Mouse (Mus musculus) ES-Bruce4 (cell line): ENCODE data around the gene Cacna1e. TPM values are rescaled to one million over a fixed set of nuclear protein-coding genes. Genes with fewer than 3 reads are reported as not detected.

ENCODE experiments used
- H3K27ac ChIP-seq: 2 replicates; pipeline ENCODE4 v1.5.1; 2012; ENCODE audit warnings: low read length, inconsistent platforms; ENCODE audit not compliant: insufficient read depth
- H3K27me3 ChIP-seq: 2 replicates; pipeline ENCODE4 v1.6.1; 2012; ENCODE audit warnings: mild to moderate bottlenecking, low read length, inconsistent platforms; ENCODE audit not compliant: control insufficient read depth, poor library complexity, insufficient read depth, severe bottlenecking
- H3K36me3 ChIP-seq: 2 replicates; pipeline ENCODE4 v1.6.1; 2012; ENCODE audit warnings: inconsistent platforms, mild to moderate bottlenecking, low read length, moderate library complexity; ENCODE audit not compliant: control insufficient read depth, poor library complexity, insufficient read depth, severe bottlenecking
- H3K4me1 ChIP-seq: one replicate; pipeline ENCODE4 v1.8.1; 2011; ENCODE audit warnings: low read length; ENCODE audit not compliant: control insufficient read depth, insufficient read depth
- H3K4me3 ChIP-seq: 2 replicates; pipeline ENCODE4 v1.5.1; 2011; ENCODE audit warnings: low read depth, mild to moderate bottlenecking, low read length
- H3K9ac ChIP-seq: 2 replicates; pipeline ENCODE4 v1.6.1; 2012; ENCODE audit warnings: low read depth, mild to moderate bottlenecking, inconsistent platforms; ENCODE audit not compliant: poor library complexity, severe bottlenecking
- H3K9me3 ChIP-seq: replicated peaks from 2 replicates; pipeline ENCODE4 v1.6.1; 2012; ENCODE audit warnings: mild to moderate bottlenecking, low read length, inconsistent platforms; ENCODE audit not compliant: control insufficient read depth, poor library complexity, insufficient read depth, severe bottlenecking
- CTCF ChIP-seq: IDR thresholded peaks from one replicate; pipeline ENCODE4 v1.8.1; 2011; ENCODE audit warnings: low read depth, low read length
- EP300 ChIP-seq: IDR thresholded peaks from 2 replicates; pipeline ENCODE4 v1.6.1; 2011; ENCODE audit warnings: low read depth, low read length; ENCODE audit not compliant: insufficient read depth
- POLR2A ChIP-seq: IDR thresholded peaks from one replicate; pipeline ENCODE4 v1.8.1; 2011; ENCODE audit warnings: low read length; ENCODE audit not compliant: insufficient read depth
- polyA plus RNA-seq: library from polyadenylated mRNA; stranded (reverse); fragments of >200 nt; gene quantifications from 2 replicates; pipeline ENCODE4 v1.2.4, GENCODE M21; 2011; ENCODE audit warnings: low read depth; ENCODE audit not compliant: missing spikeins, insufficient read depth, insufficient read length

The Cacna1e gene
- polyA plus RNA-seq, 1 experiment = 0.10 TPM

DNA sequence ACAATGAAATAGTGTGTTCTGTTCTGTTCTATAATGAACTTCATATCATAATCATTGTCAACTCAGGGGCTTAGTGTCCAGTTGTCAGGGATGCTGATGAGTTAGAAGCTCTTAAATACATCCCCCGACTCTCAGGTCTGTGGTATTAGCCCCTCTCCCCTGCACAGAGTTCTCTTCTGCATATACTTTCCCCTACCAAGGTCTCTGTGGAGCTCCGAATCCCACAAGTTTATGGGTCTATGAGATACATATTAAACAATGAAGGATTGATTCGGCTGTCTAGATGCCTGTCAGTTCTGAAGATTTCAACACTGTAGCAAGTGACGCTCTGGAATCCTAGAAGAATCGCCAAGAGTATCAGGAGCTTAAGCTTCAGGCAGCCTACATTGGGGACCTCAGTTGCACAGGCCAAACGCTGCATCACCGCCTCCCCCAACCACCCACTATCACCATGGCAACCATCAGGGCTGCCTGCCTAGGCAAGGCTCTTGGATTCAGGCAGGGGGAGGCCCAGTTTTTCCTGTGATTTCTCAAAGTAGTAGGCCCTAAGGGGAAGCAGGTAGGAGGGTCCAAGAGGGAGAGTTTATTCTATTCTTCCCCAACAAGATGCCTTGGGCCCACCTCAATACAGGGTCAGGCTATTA, 223.0 kb downstream of the Cacna1e start:
- Histone ChIP-seq H3K27ac (no peak overlapping the region), H3K36me3 (no peaks in the 10 kb centered on the region)
- TF ChIP-seq POLR2A = no peak
- TF ChIP-seq CTCF = no peak
- no peak for TF ChIP-seq EP300

DNA sequence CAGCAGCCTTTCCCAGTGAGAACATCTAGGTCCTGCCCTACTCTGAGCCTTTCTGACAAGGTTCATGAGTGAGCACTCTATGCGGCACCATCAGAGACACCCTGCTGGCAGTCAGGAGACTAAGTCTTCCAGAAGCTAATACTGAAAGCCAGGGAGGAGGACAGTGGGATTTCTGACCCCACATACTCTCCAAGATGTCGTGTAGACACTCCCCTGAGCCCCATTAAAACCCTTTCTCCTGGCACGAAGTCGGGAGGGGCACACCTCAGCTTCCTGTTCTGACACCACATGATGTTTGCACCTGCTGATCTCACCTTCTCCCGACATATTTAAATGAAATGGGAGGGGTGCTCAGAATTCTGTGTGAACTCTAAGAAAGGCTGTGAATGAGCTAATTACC, 226.9 kb downstream of the Cacna1e start:
- no peak overlapping the region for H3K27ac ChIP-seq

More for the DNA sequence above, 223.0 kb downstream of the Cacna1e start:
- H3K9me3 ChIP-seq = no peaks in the 10 kb centered on the region
- no peak overlapping the region for H3K9ac ChIP-seq
- no peaks in the 10 kb centered on the region for H3K27me3 ChIP-seq
- H3K4me3 ChIP-seq = no peak overlapping the region
- H3K4me1 ChIP-seq = no peaks in the 10 kb centered on the region

DNA sequence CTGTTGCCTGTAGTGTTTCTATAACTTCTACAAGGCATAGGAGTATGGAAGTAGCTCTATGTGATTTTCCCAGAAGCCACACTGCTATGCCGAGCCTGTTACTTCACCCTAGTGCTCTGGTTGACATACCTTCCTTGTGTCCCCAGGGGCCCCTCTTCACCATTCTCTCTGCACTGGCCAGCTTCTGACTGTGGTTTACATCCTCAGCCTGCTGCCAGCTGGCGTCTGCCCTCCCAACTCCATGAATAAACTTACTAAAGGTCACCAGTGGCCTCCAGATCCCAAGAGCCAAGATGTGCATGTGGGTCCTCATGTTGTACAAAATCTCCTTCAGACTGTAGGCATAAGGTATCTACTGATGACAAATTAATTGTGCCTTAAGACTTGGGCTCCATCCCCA, 230.3 kb downstream of the Cacna1e start:
- no peak overlapping the region for H3K9ac ChIP-seq
- H3K36me3 ChIP-seq = no peaks in the 10 kb centered on the region
- no peak overlapping the region for H3K4me3 ChIP-seq
- TF ChIP-seq EP300 (no peak), CTCF (no peak), POLR2A (no peak)
- H3K27ac ChIP-seq = no peak overlapping the region
- H3K4me1 ChIP-seq = no peaks in the 10 kb centered on the region
- no peaks in the 10 kb centered on the region for H3K27me3 ChIP-seq
- no peaks in the 10 kb centered on the region for H3K9me3 ChIP-seq

More for the DNA sequence above, 226.9 kb downstream of the Cacna1e start:
- Histone ChIP-seq H3K27me3 (no peaks in the 10 kb centered on the region), H3K9me3 (no peaks in the 10 kb centered on the region), H3K36me3 (no peaks in the 10 kb centered on the region), H3K4me1 (no peaks in the 10 kb centered on the region), H3K9ac (no peak overlapping the region), H3K4me3 (no peak overlapping the region)
- no peak for TF ChIP-seq POLR2A
- no peak for TF ChIP-seq EP300
- TF ChIP-seq CTCF = no peak

DNA sequence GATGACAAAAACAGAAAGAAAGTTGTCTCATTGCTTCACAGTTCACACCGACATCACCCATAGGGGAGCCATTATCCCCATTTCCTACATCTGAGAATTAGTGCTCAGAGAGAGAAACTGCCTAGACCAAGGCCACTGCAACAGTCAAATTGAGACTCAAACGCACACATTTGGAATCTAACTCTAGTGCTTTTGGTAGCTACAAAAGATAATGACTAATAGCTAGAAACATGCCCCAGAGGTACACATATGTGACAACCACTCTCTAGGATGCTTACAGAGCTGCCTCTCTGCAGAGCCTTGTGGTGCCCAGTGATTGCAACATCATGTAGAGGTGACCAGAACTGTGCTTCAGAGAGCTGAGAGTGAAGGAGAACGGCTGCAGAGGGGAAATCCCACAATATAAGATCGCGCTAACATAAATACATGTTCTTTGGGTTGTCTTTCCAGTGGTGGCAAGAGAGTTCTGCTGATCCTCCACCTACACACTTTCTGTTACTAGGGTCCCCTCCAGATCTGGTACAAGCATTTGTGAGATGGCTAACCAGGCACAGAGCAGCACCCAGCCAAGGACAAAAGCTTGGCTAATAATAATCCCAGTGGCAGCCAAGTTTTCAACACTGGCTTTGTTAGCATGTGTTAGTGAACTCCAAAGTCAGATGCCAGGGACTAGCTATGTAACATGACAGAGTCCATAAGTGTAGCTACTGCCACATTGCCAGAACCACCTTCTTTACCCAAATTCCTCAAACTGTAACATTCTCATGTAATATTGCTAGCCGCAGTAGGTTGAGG, 237.9 kb downstream of the Cacna1e start:
- no peak overlapping the region for H3K27ac ChIP-seq
- no peaks in the 10 kb centered on the region for H3K9me3 ChIP-seq
- no peak for TF ChIP-seq EP300
- no peak for TF ChIP-seq CTCF
- no peak for TF ChIP-seq POLR2A
- H3K9ac ChIP-seq = no peak overlapping the region
- H3K4me1 ChIP-seq = no peaks in the 10 kb centered on the region
- no peak overlapping the region for H3K4me3 ChIP-seq
- no peaks in the 10 kb centered on the region for H3K27me3 ChIP-seq
- no peaks in the 10 kb centered on the region for H3K36me3 ChIP-seq

DNA sequence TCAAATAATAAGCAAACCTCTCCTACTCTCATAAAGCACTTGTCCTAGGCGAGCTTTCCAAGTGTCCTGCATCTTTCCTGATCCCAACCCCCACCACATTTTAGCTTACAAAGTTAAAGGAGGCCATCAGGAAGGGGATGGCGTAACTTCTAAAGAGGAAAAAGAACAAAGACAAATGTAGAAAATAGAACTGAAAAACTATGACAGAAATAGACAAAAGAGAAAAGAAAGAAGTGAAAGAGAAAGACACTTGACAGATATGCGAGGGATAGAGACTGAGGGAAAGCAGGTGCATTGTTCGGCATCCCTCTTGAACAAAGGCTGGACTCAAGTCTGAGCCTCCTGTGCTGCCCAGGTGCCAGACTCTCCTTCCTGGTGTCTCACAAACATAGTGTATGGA, 246.5 kb downstream of the Cacna1e start:
- Histone ChIP-seq H3K9ac (no peak overlapping the region), H3K4me3 (no peak overlapping the region), H3K9me3 (no peaks in the 10 kb centered on the region), H3K36me3 (no peaks in the 10 kb centered on the region), H3K27ac (no peak overlapping the region), H3K4me1 (no peaks in the 10 kb centered on the region), H3K27me3 (no peaks in the 10 kb centered on the region; the same call in 1 of the 2 replicates)
- no peak for TF ChIP-seq CTCF
- no peak for TF ChIP-seq POLR2A
- no peak for TF ChIP-seq EP300

DNA sequence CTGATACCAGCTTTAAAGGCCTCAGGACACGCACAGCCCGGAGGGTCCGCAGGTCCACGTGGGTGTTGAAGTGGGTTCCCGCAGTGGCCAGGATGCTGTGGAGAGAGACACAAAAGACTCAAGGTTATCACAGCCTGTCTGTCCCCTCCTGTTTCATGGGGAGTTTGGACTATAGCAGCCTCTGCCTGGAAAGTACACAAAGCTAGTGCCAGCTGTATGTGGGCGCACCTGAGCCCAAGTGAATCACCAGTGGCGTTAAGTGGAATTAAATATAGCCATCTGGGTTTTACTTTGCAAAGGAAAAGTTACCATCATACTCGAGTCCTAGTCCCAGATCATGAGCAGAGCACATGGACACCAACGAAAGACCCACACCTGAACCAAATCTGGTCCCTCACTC, 248.5 kb downstream of the Cacna1e start:
- no peak overlapping the region for H3K4me3 ChIP-seq
- no peaks in the 10 kb centered on the region; the same call in 1 of the 2 replicates for H3K27me3 ChIP-seq
- no peaks in the 10 kb centered on the region for H3K4me1 ChIP-seq
- TF ChIP-seq POLR2A (no peak), CTCF (no peak), EP300 (no peak)
- no peaks in the 10 kb centered on the region for H3K9me3 ChIP-seq
- H3K9ac ChIP-seq = no peak overlapping the region
- no peak overlapping the region for H3K27ac ChIP-seq
- no peaks in the 10 kb centered on the region for H3K36me3 ChIP-seq
